Mouse (Mus musculus) adrenal gland, adult 2 months (tissue): ENCODE data around the gene Ccl7. TPM values are rescaled to one million over a fixed set of nuclear protein-coding genes. Genes with fewer than 3 reads are reported as not detected.

Source experiments
- polyA plus RNA-seq: library from polyadenylated mRNA; depleted of rRNA; stranded (reverse); fragments of >200 nt; gene quantifications from 2 replicates; pipeline ENCODE4 v1.2.3, GENCODE M21; 2012; rRNA removed
- total RNA-seq, 2 experiments: library from RNA; stranded (reverse); gene quantifications; 2 replicates each; pipeline ENCODE4 v1.2.3; 2021

Ccl7 gene
- total and polyA plus RNA-seq, 3 experiments, result 0.48 to 2.9 (median 0.49) TPM

Other genes starting within 250 kb of the Ccl7 start
- gene 5530401A14Rik, start 185.0 kb upstream of the Ccl7 start, total RNA-seq, result under 1 TPM in 1 of 2 experiments, not detected in 1; 0.09 TPM
- not detected in 2 replicates for gene 5530401A14Rik, start 185.0 kb upstream of the Ccl7 start, polyA plus RNA-seq
- 1 to 10 TPM; 2.1 to 2.7 TPM for gene Asic2, start 77.3 kb upstream of the Ccl7 start, total RNA-seq
- gene Asic2, start 77.3 kb upstream of the Ccl7 start, polyA plus RNA-seq, result 1.9 and 3.3 TPM in 2 replicates
- gene Ccl2, start 10.1 kb upstream of the Ccl7 start, total RNA-seq, result 1 to 10 TPM in 1 of 2 experiments, under 1 TPM in 1; 0.98 to 2.0 TPM
- gene Ccl2, start 10.1 kb upstream of the Ccl7 start, polyA plus RNA-seq, result 4.1 and 5.5 TPM in 2 replicates
- gene Gm17268, start 7.2 kb upstream of the Ccl7 start, total RNA-seq, result not detected
- not detected in 2 replicates for gene Gm17268, start 7.2 kb upstream of the Ccl7 start, polyA plus RNA-seq
- gene Ccl11, start 12.1 kb downstream of the Ccl7 start, total RNA-seq, result 10 to 100 TPM in 1 of 2 experiments, 1 to 10 TPM in 1; 5.2 to 13.8 TPM
- gene Ccl11, start 12.1 kb downstream of the Ccl7 start, polyA plus RNA-seq, result 3.3 and 3.5 TPM in 2 replicates
- not detected for gene Ccl12, start 56.1 kb downstream of the Ccl7 start, total RNA-seq
- gene Ccl12, start 56.1 kb downstream of the Ccl7 start, polyA plus RNA-seq, result 0.26 and 0.31 TPM in 2 replicates
- under 1 TPM in 1 of 2 experiments, not detected in 1; 0.63 TPM for gene Ccl8, start 69.5 kb downstream of the Ccl7 start, total RNA-seq
- 0.25 TPM in 1 of 2 replicates, not detected in the other for gene Ccl8, start 69.5 kb downstream of the Ccl7 start, polyA plus RNA-seq